Mouse (Mus musculus): ENCODE results near the gene 1700019N19Rik.

DNA sequence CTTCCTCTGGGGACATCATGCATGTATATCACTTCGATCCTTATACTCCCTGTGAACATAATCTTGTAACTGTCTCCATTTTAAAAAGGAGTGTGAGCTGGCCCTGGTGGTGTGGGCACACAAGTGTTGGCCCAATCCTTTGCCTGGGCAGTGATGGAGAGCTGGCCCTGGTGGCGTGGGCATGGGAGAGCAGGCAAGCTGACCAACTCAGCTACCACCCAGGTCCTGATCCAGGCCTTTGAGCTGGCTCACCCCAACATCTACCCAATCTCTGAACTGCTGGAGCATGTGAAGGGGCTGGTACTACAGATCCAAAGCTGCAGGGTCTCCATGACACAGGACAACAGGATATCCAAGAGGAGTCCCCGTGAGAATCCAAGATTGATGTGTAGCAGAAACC, 29.0 kb upstream of the 1700019N19Rik start:
- no peak for TF ChIP-seq CTCF (IDR thresholded peaks at IDR 0.05; ENCODE audit: insufficient read depth, low read depth, low read length)
- no peak for TF ChIP-seq POLR2A (IDR thresholded peaks at IDR 0.05; ENCODE audit: insufficient read depth, low read depth, low read length)
